9 mouse cellular contexts compared by ENCODE assay signal in the genomic region with DNA sequence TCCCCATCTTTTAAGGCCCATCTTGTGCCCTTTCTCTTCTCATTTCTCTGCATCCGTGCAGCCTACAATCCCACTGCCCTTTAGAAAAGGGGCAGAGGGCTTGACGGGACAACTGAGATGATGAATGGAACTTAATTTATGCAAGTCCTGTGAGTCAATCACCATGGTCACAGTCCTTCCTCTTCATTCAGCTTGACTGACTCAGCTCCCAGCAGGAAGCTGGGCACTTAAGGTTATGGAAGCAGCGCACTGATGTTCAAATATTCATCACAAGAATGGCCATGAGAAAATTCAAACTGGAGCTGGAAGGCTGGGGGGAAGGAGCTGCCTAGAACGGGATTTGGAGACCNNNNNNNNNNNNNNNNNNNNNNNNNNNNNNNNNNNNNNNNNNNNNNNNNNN.
DNase-seq lines count a peak whose midpoint lies in the region; ATAC-seq and TF ChIP-seq lines count a peak whose summit lies in the region.
"Had no signal": no experiment of that assay in that cellular context is flagged by ENCODE, and none has a peak within 500 bp of the region (broad histone marks: within the 10 kb centered on the region; RNA-seq: fewer than 3 reads in every experiment).

No protein-coding gene starts in this region.

- no peak for DNase-seq in layer of hippocampus, adult 2 months (ENCODE audit: low spot score in 2 of 2)
- no peak for DNase-seq in layer of hippocampus, adult 18-20 months (ENCODE audit: low spot score in 2 of 2)
- peak; percentile 58 for DNase-seq in embryo, embryonic 11 days
- no peak for DNase-seq in heart, adult 8-10 months (ENCODE audit: low spot score)
- no peak for DNase-seq in T-cell, adult 2 months (ENCODE audit: low spot score)

- H3K27ac ChIP-seq in layer of hippocampus, adult 2 months, result no peak overlapping the region
- no peak overlapping the region for H3K27ac ChIP-seq in hindbrain, embryonic 15.5 days (replicated peaks)
- no peak overlapping the region for H3K27ac ChIP-seq in neural tube, embryonic 15.5 days (replicated peaks)

- no peaks in the 10 kb centered on the region for H3K36me3 ChIP-seq in hindbrain, embryonic 15.5 days
- no peaks in the 10 kb centered on the region for H3K36me3 ChIP-seq in neural tube, embryonic 15.5 days

- peak overlapping the region; percentile 15; the same call in 1 of the 2 replicates for H3K4me3 ChIP-seq in layer of hippocampus, adult 2 months
- no peak overlapping the region for H3K4me3 ChIP-seq in hindbrain, embryonic 15.5 days
- no peak overlapping the region for H3K4me3 ChIP-seq in neural tube, embryonic 15.5 days (replicated peaks)
- H3K4me3 ChIP-seq: megakaryocyte, embryonic 14.5 days had no signal

- H3K9me3 ChIP-seq in hindbrain, embryonic 15.5 days, result no peaks in the 10 kb centered on the region
- H3K9me3 ChIP-seq in neural tube, embryonic 15.5 days (replicated peaks), result no peaks in the 10 kb centered on the region

- no peak overlapping the region for H3K9ac ChIP-seq in hindbrain, embryonic 15.5 days
- H3K9ac ChIP-seq in neural tube, embryonic 15.5 days (replicated peaks), result no peak overlapping the region

- peak; percentile 69 for ATAC-seq in hindbrain, embryonic 15.5 days (ENCODE audit: low FRiP score, low read depth)
- peak; percentile 33; the same call in 1 of the 2 replicates for ATAC-seq in neural tube, embryonic 15.5 days (ENCODE audit: low FRiP score)
- ATAC-seq in erythroblast, adult 5-6 weeks (replicated peaks; ENCODE audit: low FRiP score, poor library complexity, severe bottlenecking), result no peak

- no peak for TF ChIP-seq CTCF in layer of hippocampus, adult 2 months (conservative IDR thresholded peaks at IDR 0.05)

- WGBS in hindbrain, embryonic 15.5 days, result 12% methylated on average over 4 of the region's 4 CpGs
- WGBS in neural tube, embryonic 15.5 days, result 14% methylated on average over 4 of the region's 4 CpGs

- H3K27me3 ChIP-seq in hindbrain, embryonic 15.5 days, result no peaks in the 10 kb centered on the region
- H3K27me3 ChIP-seq in neural tube, embryonic 15.5 days (replicated peaks), result no peaks in the 10 kb centered on the region
- H3K27me3 ChIP-seq: megakaryocyte, embryonic 14.5 days had no signal

- H3K4me1 ChIP-seq in hindbrain, embryonic 15.5 days (replicated peaks), result peaks cover 18% of the 10 kb centered on the region
- peaks cover 8% of the 10 kb centered on the region; the same call in 1 of the 2 replicates for H3K4me1 ChIP-seq in neural tube, embryonic 15.5 days
- H3K4me1 ChIP-seq: megakaryocyte, embryonic 14.5 days had no signal

- peak overlapping the region; percentile 41 for H3K4me2 ChIP-seq in hindbrain, embryonic 15.5 days
- peak overlapping the region; percentile 29 for H3K4me2 ChIP-seq in neural tube, embryonic 15.5 days
